Mouse (Mus musculus) CH12F3 (cell line): ENCODE measurements around the gene 1700021F05Rik.

Experiments used
- in situ Hi-C: fragments of 300-500 bp; cut with MboI; formaldehyde crosslinking; loops from 2 replicates; pipeline ENCODE4 v1.14.3; 2020; ENCODE audit warnings: low sequenced_read_pairs

1700021F05Rik gene

GRCm38 (mm10) chr10:43487441-43488010 lies 53.3 kb downstream of the 1700021F05Rik start:
- in situ Hi-C loops = no loop called here

DNA sequence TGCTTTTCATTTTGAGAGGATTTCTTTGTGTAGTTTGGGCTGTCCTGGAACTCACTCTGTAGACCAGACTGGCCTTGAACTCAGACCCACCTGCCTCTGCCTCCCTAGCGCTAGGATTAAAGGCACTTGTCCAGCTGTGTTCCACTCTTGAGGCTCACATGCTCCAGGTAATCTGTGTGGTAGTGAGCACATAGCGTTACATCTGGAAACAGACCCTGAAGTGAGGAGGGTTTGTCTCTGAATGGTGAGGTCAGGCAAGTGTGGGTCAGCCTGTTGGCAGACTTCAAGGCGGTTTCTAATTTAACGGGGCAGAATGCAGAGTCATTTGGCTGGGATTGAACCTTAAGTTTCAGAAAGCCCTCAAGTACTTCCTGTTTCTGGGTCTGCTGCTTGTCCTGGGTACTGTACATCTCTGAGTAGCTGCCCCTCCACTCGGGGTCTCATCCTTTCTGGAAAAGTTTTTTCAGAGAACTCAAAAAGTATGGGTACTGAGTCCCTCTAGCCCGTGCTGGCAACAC lies 55.0 kb downstream of the 1700021F05Rik start:
- in situ Hi-C loops = no loop called here

GRCm38 (mm10) chr10:43483426-43483995 lies 57.3 kb downstream of the 1700021F05Rik start:
- in situ Hi-C loops = no loop called here

DNA sequence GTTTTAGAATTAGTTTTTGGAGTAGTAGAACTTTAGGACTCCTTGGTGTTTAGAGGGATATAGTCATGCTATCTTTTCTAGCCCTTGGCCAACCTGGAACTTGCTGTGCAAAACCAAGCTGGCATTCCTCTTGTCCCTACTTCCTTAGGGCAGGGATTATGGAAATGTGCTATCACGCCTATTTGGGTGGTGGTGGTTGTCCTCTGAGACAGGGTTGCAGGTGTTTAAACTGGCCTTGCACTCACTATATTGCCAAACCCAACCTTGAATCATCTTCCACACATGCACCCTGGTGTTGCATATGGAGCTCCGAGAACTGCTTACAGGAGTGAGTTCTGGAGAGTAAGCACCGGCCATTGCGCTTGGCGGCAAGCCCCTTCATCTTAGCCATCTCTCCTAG lies 58.8 kb downstream of the 1700021F05Rik start:
- in situ Hi-C loops = no loop called here

- in situ Hi-C loops = no loop called here
Measured at GRCm38 (mm10) chr10:43481179-43481578, 59.6 kb downstream of the 1700021F05Rik start.

- in situ Hi-C loops = no loop called here
Measured at GRCm38 (mm10) chr10:43480227-43480849, 60.5 kb downstream of the 1700021F05Rik start.

DNA sequence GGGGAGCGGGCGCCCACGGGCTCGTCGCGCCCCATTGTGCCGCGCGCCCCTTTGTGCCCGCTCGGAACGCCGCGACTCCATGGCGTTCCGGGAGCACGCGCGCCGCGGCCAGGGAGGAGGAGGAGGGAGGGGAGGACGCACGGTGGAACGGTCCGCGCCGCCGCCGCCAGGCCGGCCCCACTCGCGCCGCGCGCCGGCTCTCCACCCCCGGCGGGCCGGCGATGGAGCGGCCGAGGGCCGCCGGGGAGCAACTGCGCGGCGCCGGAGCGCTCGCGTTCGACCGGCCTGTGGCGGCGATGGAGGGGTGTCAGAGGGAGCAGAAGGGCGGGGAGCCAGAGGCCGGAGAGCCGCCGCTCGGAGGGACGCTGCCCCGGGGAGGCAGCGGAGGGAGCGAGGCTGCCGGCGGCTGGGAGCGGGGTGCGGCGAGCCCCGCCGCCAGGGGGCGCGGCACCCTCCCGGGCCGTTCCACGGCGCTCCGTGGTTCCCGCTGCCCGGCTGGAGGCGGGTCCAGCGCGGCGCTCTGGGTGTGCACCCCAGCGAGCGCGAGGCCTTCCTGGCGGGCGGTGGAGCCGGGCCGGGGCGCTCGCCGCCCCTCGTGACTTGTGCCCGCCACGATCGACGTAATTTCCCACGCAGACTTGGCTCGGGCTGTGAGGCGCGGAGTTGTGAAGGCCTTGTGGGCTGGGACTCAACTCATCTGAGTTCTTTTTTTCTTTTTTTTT lies 61.2 kb downstream of the 1700021F05Rik start:
- in situ Hi-C loops = no loop called here

GRCm38 (mm10) chr10:43478751-43479435 lies 61.9 kb downstream of the 1700021F05Rik start, which contains the start of gene Bend3:
Gene Bend3 (plus strand): TSS chr10:43478831.
- in situ Hi-C loops = no loop called here

DNA sequence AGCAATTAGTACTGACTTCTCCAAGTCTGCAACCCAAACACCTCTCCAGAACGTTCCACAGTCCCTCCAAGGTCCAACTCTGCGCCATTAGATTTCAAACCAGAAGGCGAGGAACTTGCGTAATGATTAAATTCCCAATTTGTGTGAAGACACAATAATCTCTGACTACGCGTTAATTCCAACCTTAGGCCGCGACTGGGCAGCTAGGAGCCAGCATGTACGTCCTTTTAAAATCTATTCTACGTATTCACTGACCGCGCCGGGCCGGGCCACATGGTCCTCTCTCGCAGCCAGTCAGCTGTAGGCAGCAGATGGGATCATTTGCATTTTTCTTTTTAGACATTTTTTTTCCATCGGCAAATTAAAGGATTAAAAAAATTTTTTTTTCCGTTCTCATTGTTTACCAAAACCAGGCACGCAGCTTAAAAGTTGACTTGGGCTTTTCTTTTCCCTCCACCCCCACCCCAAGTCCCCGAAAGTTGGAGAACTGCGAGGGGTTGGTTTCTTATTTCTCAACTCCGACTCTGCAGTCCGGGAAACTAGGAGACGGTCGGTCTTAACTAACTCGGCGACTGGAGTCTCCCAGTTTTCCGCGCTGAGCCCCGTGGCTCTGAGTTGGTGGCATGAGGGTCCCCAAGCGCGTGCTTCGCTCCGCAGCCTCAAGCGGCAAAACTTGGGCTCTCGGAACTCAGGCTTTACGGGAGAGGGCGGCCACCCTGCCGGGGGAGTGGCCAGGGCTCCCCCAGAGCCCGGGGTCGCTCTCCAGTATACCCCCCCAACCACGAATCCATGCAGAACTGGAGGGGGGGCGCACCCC lies 62.7 kb downstream of the 1700021F05Rik start:
- in situ Hi-C loops = no loop called here

DNA sequence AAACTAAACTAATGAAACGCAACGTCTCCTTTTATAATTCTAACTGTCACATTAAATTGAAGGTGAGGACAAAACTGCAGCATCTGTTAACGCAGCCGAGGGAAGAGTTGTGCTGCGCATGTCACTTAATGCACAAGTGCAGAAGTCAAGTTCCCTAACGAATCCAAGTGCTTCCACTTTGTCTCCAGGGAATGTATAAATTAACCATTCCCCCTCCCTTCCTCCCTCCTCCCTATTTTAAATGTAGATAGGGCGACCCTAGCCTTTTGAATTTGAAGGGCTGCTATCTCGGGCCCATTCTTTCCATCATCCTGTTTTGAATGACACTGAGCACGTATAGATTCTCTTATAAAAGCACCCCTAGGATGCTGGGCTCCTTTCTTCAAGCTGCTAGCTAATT lies 63.3 kb downstream of the 1700021F05Rik start:
- in situ Hi-C loops = no loop called here

GRCm38 (mm10) chr10:43475376-43475775 lies 65.4 kb downstream of the 1700021F05Rik start:
- in situ Hi-C loops = no loop called here
